Mouse (Mus musculus): Measurements from ENCODE around the gene Shld2.

GRCm38 (mm10) chr14:34290229-34290628 is 20.1 kb downstream of the Shld2 start:
- TF ChIP-seq POLR2A (IDR thresholded peaks at IDR 0.05; ENCODE audit: insufficient read length, low read depth), result no peak
- no peak for TF ChIP-seq MAX (IDR thresholded peaks at IDR 0.05; ENCODE audit: low read depth)
- TF ChIP-seq USF1 (IDR thresholded peaks at IDR 0.05; ENCODE audit: low read depth), result no peak
- TF ChIP-seq MYOG (IDR thresholded peaks at IDR 0.05; ENCODE audit: control insufficient read depth in 1 of 3, insufficient read depth in 1 of 3, insufficient read length in 2 of 3, low read depth in 2 of 3), result no peak
- TF ChIP-seq E2F4 (IDR thresholded peaks at IDR 0.05; ENCODE audit: insufficient read depth), result no peak
- TF ChIP-seq SRF (IDR thresholded peaks at IDR 0.05; ENCODE audit: control insufficient read depth, insufficient read length, low read depth), result no peak
- no peak for TF ChIP-seq POLR2AphosphoS2 (IDR thresholded peaks at IDR 0.05; ENCODE audit: insufficient read length, low read depth)
- no peak for TF ChIP-seq MYOD1 (IDR thresholded peaks at IDR 0.05; ENCODE audit: control insufficient read depth in 1 of 3, insufficient read length in 2 of 3, low read depth in 2 of 3)
- no peak for TF ChIP-seq REST (IDR thresholded peaks at IDR 0.05; ENCODE audit: insufficient read depth, insufficient read length)
- no peak for TF ChIP-seq TCF12 (IDR thresholded peaks at IDR 0.05; ENCODE audit: insufficient read depth, poor library complexity, severe bottlenecking)
- no peak for TF ChIP-seq CEBPB (IDR thresholded peaks at IDR 0.05; ENCODE audit: insufficient read depth, poor library complexity, severe bottlenecking)
- no peak for TF ChIP-seq TCF3 (IDR thresholded peaks at IDR 0.05; ENCODE audit: insufficient read length, low read depth)
